Mouse (Mus musculus) myocyte (in vitro differentiated cells): ENCODE data around the gene Rdx. TPM values are rescaled to one million over a fixed set of nuclear protein-coding genes. Genes with fewer than 3 reads are reported as not detected.

ENCODE experiments used
- H3K27me3 ChIP-seq: one replicate; pipeline ENCODE4 v1.6.1; 2011; ENCODE audit not compliant: control insufficient read depth, insufficient read depth, insufficient read length
- H3K36me3 ChIP-seq: one replicate; pipeline ENCODE4 v1.6.1; 2011; ENCODE audit not compliant: control insufficient read depth, insufficient read depth
- H3K4me2 ChIP-seq: one replicate; pipeline ENCODE4 v1.6.1; 2011; ENCODE audit warnings: low read depth, control low read depth
- H3K4me3 ChIP-seq: one replicate; pipeline ENCODE4 v1.5.1; 2011; ENCODE audit warnings: mild to moderate bottlenecking, control low read depth, moderate library complexity
- H3K79me2 ChIP-seq: one replicate; pipeline ENCODE4 v1.6.1; 2011; ENCODE audit not compliant: control insufficient read depth, insufficient read depth
- H3ac ChIP-seq: one replicate; pipeline ENCODE4 v1.6.1; 2011; ENCODE audit not compliant: control insufficient read depth, insufficient read length
- CEBPB ChIP-seq: IDR thresholded peaks from 2 replicates; pipeline ENCODE4 v1.6.1; 2011; ENCODE audit warnings: mild to moderate bottlenecking, moderate library complexity; ENCODE audit not compliant: poor library complexity, insufficient read depth, severe bottlenecking
- E2F4 ChIP-seq: IDR thresholded peaks from one replicate; pipeline ENCODE4 v1.6.1; 2011; ENCODE audit warnings: mild to moderate bottlenecking, control low read depth, moderate library complexity; ENCODE audit not compliant: insufficient read depth
- MAX ChIP-seq: IDR thresholded peaks from one replicate; pipeline ENCODE4 v1.6.1; 2011; ENCODE audit warnings: low read depth, mild to moderate bottlenecking, control low read depth
- MYOD1 ChIP-seq, 3 experiments: IDR thresholded peaks; one replicate each; pipeline ENCODE4 v1.6.1; 2011; ENCODE audit warnings: control low read depth in 2 of 3, low read depth in 2 of 3, mild to moderate bottlenecking in 2 of 3, moderate library complexity in 1 of 3; ENCODE audit not compliant: insufficient read length in 2 of 3, control insufficient read depth in 1 of 3
- MYOG ChIP-seq, 3 experiments: IDR thresholded peaks; one replicate each; pipeline ENCODE4 v1.6.1; 2011; ENCODE audit warnings: control low read depth in 2 of 3, low read depth in 2 of 3, mild to moderate bottlenecking in 2 of 3; ENCODE audit not compliant: insufficient read length in 2 of 3, control insufficient read depth in 1 of 3, insufficient read depth in 1 of 3
- POLR2A ChIP-seq: IDR thresholded peaks from one replicate; pipeline ENCODE4 v1.6.1; 2011; ENCODE audit warnings: low read depth, mild to moderate bottlenecking, control low read depth, moderate library complexity; ENCODE audit not compliant: insufficient read length
- POLR2AphosphoS2 ChIP-seq: IDR thresholded peaks from one replicate; pipeline ENCODE4 v1.6.1; 2011; ENCODE audit warnings: low read depth, control low read depth; ENCODE audit not compliant: insufficient read length
- REST ChIP-seq: IDR thresholded peaks from one replicate; pipeline ENCODE4 v1.6.1; 2011; ENCODE audit warnings: mild to moderate bottlenecking, control low read depth, moderate library complexity; ENCODE audit not compliant: insufficient read depth, insufficient read length
- SRF ChIP-seq: IDR thresholded peaks from one replicate; pipeline ENCODE4 v1.6.1; 2011; ENCODE audit warnings: low read depth; ENCODE audit not compliant: control insufficient read depth, insufficient read length
- TCF12 ChIP-seq: IDR thresholded peaks from one replicate; pipeline ENCODE4 v1.6.1; 2011; ENCODE audit warnings: mild to moderate bottlenecking, control low read depth; ENCODE audit not compliant: poor library complexity, insufficient read depth, severe bottlenecking
- TCF3 ChIP-seq: IDR thresholded peaks from one replicate; pipeline ENCODE4 v1.6.1; 2011; ENCODE audit warnings: low read depth, control low read depth; ENCODE audit not compliant: insufficient read length
- USF1 ChIP-seq: IDR thresholded peaks from one replicate; pipeline ENCODE4 v1.6.1; 2011; ENCODE audit warnings: low read depth, mild to moderate bottlenecking, control low read depth, moderate library complexity
- polyA plus RNA-seq: library from polyadenylated mRNA; unstranded; fragments of >200 nt; fragmentation: generic; extraction: Trizol; gene quantifications from one replicate; pipeline ENCODE4 v1.2.1, GENCODE M21; 2012; ENCODE audit warnings: missing spikeins

Gene Rdx
- 28.7 TPM for polyA plus RNA-seq

DNA sequence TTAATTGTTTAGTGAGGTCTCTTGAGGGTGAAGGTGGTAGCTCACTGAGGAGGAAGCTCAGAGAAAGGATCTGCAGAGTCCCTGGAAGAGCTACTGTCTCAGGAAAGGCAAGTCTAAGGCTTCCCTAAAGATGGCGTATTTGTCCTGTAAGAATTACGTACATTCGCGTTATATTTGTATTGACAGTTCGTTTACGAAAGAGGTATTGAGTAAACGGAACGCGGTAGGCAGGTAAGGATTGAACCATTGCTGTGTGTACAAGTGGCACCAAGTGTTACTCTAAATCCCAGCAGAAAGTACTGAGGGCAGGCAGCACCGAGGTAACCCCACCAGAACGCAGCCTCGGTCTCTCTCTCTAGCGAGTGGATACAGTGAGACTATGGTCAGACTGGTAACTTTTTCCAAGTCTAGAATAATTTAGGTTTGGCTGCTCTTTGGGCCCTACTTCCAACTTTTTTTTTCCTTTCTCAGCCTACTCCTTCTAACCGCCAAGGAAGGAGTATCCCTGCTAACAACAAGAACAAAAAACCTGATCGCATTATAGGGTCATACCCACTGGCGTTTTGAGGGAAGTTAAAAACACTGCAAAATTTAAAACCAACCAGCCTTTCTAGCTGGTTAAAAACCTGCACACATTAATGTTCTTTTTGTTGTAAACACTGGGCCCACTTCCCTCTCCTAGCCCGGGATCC is at the start of gene Rdx:
Rdx (plus strand) TSS at position 45 of the 692 bp plus-strand sequence.
- TF ChIP-seq REST (no peak), MAX (no peak), CEBPB (no peak), TCF3 (no peak), E2F4 (no peak)
- H3K4me2 ChIP-seq = peak within 1 kb of the TSS; percentile 75
- H3K27me3 ChIP-seq = no peaks in the 10 kb centered on the region
- H3ac ChIP-seq = peak within 1 kb of the TSS; percentile 99
- H3K36me3 ChIP-seq = no peaks in the 10 kb centered on the region
- H3K4me3 ChIP-seq = peak within 1 kb of the TSS; percentile 42
- H3K79me2 ChIP-seq = peaks cover 37% of the 10 kb centered on the region

DNA sequence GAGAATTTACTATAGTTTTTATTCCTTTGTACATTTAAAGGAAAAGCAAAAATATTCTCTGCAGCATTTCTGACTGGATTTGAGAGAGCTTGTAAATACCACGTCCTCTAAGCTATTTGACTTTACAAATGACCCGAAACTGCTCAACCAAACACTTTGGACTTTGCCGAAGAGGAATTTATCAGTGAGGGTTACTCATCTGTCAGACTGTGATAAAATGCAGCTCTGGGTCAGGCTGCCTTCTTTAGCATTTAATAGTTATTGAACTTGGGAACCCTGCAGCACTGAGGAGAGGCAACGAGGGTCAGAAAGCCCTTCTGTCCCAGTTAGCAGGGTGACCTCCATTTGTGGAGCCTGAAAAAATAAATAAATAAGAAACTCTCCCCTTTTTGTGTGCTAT is 43.5 kb upstream of the Rdx start:
- no peak overlapping the region for H3K4me2 ChIP-seq
- no peak for TF ChIP-seq E2F4
- no peak for TF ChIP-seq USF1
- TF ChIP-seq POLR2A = no peak
- TF ChIP-seq MAX = no peak
- TF ChIP-seq TCF12 = no peak
- no peak for TF ChIP-seq MYOG (IDR thresholded peaks at IDR 0.05; ENCODE audit: control insufficient read depth in 1 of 3, insufficient read depth in 1 of 3, insufficient read length in 2 of 3, low read depth in 2 of 3)
- TF ChIP-seq TCF3 = no peak
- TF ChIP-seq POLR2AphosphoS2 = no peak
- H3ac ChIP-seq = no peak overlapping the region
- H3K27me3 ChIP-seq = no peaks in the 10 kb centered on the region
- H3K36me3 ChIP-seq = no peaks in the 10 kb centered on the region
- no peaks in the 10 kb centered on the region for H3K79me2 ChIP-seq
- no peak overlapping the region for H3K4me3 ChIP-seq

DNA sequence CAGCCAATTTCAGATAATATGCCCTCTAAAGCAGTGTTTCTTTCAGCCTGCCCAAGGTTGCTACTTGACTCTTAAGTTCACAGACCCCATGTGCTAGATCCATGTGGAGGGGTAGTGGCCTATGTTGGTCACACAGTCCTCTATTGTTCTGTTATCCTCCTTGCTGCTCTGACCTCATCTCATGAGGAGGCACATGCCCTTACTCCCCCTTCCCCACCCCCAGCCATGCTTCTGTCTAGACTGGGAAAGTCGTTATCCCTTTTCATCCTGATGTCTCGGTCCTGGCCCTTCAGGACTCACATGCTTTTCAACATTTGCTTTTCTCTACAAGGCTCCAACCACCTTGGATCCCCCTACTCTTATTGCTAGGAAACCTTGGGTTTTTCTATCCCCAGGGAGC is 39.6 kb upstream of the Rdx start:
- Histone ChIP-seq H3ac (no peak overlapping the region), H3K79me2 (no peaks in the 10 kb centered on the region), H3K4me3 (no peak overlapping the region), H3K4me2 (no peak overlapping the region), H3K36me3 (no peaks in the 10 kb centered on the region), H3K27me3 (no peaks in the 10 kb centered on the region)
- TF ChIP-seq E2F4 = no peak
- no peak for TF ChIP-seq SRF
- TF ChIP-seq MYOD1 (IDR thresholded peaks at IDR 0.05; ENCODE audit: control insufficient read depth in 1 of 3, insufficient read length in 2 of 3, low read depth in 2 of 3) = no peak
- no peak for TF ChIP-seq TCF3
- no peak for TF ChIP-seq POLR2AphosphoS2
- TF ChIP-seq MAX = no peak
- TF ChIP-seq TCF12 = no peak
- TF ChIP-seq REST = no peak
- TF ChIP-seq POLR2A = no peak
- TF ChIP-seq MYOG (IDR thresholded peaks at IDR 0.05; ENCODE audit: control insufficient read depth in 1 of 3, insufficient read depth in 1 of 3, insufficient read length in 2 of 3, low read depth in 2 of 3) = no peak
- no peak for TF ChIP-seq USF1
- no peak for TF ChIP-seq CEBPB

DNA sequence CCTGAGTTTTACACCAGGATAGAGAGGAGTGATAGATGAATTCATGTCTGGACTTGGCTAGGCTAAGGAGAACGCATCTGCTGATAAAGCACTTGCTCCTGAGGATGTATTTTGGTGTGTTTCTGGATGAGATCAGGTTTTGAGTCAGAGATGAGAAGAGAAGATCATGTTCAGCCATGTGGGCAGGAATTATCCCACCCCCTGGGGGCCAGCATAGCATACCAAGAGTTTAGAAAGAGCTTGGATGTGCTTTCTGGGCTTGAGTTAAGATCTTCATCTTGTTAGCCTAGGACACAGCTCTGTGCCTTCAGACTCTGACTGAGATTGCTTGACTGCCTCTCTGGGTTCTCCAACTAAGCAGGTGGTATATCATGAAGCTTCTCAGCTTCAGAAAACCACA is 38.5 kb upstream of the Rdx start:
- Histone ChIP-seq H3ac (no peak overlapping the region), H3K36me3 (no peaks in the 10 kb centered on the region), H3K4me3 (no peak overlapping the region), H3K79me2 (no peaks in the 10 kb centered on the region), H3K4me2 (no peak overlapping the region), H3K27me3 (no peaks in the 10 kb centered on the region)
- TF ChIP-seq REST (no peak), MYOG (IDR thresholded peaks at IDR 0.05; ENCODE audit: control insufficient read depth in 1 of 3, insufficient read depth in 1 of 3, insufficient read length in 2 of 3, low read depth in 2 of 3) (no peak), E2F4 (no peak), POLR2AphosphoS2 (no peak), CEBPB (no peak), MYOD1 (IDR thresholded peaks at IDR 0.05; ENCODE audit: control insufficient read depth in 1 of 3, insufficient read length in 2 of 3, low read depth in 2 of 3) (no peak), TCF3 (no peak), SRF (no peak), USF1 (no peak), TCF12 (no peak), MAX (no peak), POLR2A (no peak)

DNA sequence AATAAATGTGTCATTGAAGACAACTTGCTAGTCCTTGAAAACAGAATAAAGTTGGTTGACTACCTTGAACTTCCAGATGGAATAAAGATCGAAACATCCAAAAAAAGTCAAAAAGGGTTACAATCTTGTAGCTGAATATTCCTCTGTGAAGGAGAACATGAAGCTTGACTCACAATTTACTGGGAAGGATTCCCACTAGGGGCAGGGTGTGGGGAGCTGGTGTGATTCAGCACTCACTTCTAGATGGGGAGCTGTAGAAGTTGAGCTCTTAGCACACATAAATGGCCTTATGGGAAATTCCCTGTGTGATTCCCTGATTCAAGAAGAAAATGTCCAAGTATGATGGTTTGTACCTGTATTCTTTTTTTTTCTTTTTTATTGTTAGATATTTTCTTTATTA is 34.7 kb upstream of the Rdx start:
- H3ac ChIP-seq = no peak overlapping the region
- H3K27me3 ChIP-seq = no peaks in the 10 kb centered on the region
- no peak overlapping the region for H3K4me3 ChIP-seq
- H3K4me2 ChIP-seq = no peak overlapping the region
- TF ChIP-seq CEBPB (no peak), MAX (no peak), MYOD1 (IDR thresholded peaks at IDR 0.05; ENCODE audit: control insufficient read depth in 1 of 3, insufficient read length in 2 of 3, low read depth in 2 of 3) (no peak)
- H3K36me3 ChIP-seq = no peaks in the 10 kb centered on the region
- H3K79me2 ChIP-seq = no peaks in the 10 kb centered on the region
